Mouse (Mus musculus): ENCODE results near the gene Manbal.
A peak's percentile ranks its signal among the peaks of the same experiment; 100 is the strongest.

Manbal gene

GRCm38 (mm10) chr2:157367184-157367893, at the start of gene Manbal:
Gene Manbal, plus strand, starts transcription at chr2:157367594.
- peak; percentile 98 for DNase-seq

DNA sequence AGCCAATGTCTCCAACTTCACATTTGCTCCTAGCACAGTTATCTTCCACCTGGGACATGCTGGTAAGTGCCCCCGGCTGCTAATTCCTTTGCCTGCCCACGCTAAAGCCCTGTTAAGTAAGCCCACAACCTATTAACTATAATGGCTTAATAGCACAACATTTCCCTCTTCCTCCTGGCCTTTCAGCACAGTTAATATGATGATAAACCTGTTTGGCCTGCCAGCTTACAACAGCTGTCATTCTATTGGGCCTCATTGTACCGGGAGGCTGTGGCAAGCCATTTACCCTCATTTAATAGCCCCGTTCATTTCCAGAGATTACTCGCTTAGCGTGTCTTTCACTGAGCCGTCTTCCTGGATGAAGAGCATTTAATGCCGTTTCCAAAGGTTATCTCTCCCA, 47.3 kb upstream of the Manbal start:
- DNase-seq = no peak

- DNase-seq = no peak
These were observed 46.5 kb upstream of the Manbal start for GRCm38 (mm10) chr2:157320886-157321285.

- no peak for DNase-seq
These were observed 45.2 kb upstream of the Manbal start for GRCm38 (mm10) chr2:157322029-157322766.

DNA sequence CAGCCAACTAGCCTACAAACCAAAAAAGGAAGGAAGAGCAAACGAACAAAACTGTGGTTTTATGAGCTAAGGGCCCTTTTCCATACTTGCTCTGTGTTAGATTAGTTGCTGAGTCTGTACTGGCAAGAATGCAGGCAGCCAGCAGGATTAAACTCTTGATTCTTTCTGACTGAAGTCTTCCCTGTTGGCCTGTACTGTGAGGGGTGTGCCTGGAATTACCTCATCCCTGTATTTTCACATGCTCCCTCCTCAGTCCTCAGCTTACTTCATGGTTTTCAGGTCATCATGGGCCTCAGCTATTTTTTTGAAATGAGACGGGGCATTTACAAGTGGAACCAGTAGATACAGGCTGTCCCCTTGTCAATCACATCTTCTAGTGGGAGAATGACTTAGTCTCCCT, 42.2 kb upstream of the Manbal start:
- no peak for DNase-seq

DNA sequence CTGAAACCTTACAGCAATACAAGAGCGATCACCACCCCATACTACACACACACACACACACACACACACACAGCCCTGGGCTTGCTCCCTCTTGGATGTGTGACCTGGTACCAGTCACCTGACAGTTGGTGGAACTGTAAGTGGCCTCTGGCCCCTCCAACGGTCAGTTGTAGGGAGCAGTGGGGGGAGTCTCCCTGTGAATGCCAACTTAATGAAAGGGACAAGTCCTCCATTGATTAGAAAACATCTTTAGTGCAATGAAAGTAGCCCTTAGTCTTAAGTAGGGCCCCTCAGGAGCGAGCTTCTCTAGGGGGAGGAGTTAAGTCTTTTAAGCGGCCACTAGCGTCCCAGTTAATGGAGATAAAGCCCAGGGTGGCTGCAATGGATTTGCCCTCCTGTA, 39.3 kb upstream of the Manbal start:
- DNase-seq = no peak

DNA sequence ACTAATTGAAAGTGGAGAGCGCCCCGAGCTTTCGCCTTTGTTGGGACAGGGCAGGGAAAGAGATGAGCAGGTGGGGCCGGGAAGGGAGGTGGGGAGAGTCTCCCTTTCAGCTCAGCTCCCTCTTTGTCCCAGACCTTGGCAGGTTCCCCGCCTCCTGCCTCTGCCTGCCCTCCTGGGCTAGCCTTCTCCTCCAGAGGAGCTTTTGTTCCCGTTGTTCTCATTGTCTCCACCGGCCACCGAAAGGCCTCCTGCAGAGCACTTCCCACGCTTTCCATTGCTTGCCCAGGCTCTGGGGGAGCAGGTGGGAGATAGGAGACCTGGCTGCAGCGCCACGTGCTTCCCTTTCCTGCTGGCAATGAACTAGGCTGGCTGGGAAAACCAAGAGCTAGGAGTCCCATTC, 38.8 kb upstream of the Manbal start:
- DNase-seq = no peak

DNA sequence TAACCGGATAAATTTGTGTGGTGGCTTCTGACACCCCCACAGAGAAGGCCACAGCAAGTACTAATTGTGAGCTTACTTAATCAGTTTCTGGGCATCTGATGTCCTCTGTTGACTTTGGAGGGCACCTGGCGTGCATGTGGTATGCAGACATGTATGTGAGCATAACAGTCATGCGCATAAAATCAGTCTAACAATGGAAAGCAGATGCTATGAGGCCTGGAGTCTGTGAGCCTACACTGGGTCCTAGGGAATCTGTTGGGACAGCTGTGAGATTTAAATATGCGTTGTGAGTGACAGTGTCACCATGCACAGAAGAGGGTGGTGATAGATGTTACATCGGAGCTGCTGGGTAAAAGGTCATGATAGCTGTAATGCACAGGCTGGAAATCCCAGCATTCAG, 35.3 kb upstream of the Manbal start:
- DNase-seq = no peak

DNA sequence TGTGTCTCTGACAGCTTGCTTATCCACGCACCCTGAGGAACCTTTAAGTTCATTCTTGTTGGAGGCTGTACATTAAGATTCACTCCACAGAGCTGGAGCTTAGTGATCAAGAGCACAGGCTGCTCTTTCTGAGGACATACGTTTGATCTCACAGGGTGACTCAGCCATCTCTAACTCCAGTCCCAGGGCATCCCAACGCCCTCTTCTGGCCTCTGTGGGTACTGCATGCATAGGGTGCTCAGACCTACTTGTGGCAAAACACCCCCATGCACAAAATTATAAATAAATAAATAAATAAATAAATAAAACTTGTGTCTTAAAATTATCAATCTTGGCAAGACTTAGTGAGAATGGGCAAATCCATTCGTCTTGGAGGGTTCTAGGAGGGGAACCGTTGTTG, 28.7 kb upstream of the Manbal start:
- DNase-seq = peak; percentile 58

GRCm38 (mm10) chr2:157339532-157339931, 27.9 kb upstream of the Manbal start:
- no peak for DNase-seq

DNA sequence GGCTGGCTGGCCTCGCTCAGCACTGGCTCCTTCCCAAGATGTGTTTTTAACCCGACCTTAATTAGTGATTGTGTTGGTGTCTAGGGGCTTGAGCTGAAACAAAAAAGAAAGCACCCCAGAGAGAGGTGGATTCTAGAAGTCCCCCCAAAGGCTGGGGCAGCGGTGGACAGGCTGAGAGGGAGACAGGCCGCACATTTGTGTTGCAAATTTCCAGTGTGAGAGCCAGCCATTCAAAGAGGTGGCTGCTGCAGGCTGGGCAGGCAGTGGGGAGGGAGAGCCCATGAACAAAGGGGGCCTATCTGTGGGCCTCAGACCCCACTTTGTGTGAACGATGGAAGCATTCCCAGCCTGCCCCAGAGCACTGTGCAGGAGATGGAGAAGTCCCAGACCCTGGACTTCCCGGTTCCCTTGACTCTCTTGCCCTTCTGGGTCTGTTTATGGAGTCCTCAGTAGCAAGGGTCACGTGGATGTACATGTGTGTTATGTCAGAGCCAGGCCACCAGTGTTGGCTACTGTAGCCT, 27.1 kb upstream of the Manbal start:
- DNase-seq = no peak

DNA sequence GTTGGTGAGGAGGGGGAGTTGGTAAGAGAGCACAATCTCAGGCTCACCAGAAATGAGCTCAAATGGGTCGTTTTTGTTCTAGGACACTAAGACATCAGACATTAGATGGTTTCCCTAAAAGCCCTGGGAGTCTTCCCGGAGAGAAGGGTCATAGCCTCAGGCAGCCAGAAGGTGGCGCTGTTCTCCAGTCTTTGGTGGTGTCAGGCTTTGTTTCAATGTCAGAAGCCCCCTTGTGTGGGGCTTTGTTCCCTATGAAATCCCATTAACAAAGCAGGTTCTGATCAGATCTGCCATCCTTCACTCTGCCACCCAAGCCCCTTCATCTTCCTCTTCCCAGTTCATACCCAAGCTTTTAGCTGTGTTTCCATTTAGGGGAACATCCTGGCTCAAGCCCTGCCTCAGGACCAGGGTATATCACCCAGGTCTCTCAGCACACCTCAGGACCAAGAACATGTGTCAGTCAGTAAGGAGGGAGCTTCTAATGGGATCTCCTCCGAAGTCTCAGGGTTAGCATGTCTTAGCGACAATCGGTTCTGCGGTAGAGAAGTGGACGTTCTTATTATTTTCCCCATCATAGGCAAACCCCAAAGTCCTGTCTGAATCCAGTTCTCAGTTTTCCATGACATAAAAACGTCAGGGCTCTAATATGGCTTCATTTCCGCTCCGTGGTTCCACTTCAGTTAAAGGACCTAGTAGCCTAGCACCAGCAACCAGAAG, 25.7 kb upstream of the Manbal start:
- peak; percentile 66 for DNase-seq

GRCm38 (mm10) chr2:157342328-157342926, 25.0 kb upstream of the Manbal start:
- no peak for DNase-seq

- no peak for DNase-seq
These were observed 24.1 kb upstream of the Manbal start for GRCm38 (mm10) chr2:157343337-157343736.

DNA sequence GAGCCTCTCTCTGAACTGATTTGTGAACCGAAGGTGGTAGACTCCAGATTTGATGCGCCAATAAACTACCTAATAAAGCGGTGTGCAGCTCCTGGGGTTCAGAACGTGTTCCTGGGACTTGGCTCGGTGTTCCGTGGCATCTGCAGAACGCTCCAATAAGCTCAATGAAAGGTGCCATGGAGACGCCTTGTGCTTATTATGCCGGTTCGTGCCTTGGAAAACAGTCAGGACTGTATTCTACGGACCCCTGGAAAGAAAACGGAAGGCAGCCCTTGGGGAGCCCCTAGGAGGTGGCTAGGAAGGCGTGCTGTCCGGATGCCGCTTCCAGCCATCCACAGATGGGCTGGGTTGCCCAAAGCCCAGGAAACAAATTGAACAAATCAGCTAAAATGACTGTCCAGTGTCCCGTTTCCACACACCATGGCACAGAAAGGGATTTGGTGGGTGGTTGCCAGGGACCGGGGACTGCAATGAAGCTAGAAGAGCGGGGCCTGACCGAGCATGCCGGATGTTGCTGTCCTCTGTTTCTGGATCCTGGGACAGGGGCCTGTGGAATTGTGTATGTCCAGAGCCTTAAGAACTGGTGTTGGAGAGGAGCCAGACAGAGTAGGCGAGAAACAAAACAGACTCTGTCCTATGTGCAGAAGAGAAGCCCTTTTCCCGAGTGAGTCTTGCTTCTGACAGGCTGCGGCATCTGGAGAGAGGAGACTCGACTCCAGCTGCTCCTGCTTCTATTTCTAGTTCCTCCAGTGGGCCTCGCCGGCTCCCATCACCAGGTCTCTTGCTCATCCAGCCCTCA, 19.8 kb upstream of the Manbal start, which contains the start of gene Ghrh:
TSS of gene Ghrh (minus strand) at position 146 of the 799 bp plus-strand sequence.
- DNase-seq = no peak

DNA sequence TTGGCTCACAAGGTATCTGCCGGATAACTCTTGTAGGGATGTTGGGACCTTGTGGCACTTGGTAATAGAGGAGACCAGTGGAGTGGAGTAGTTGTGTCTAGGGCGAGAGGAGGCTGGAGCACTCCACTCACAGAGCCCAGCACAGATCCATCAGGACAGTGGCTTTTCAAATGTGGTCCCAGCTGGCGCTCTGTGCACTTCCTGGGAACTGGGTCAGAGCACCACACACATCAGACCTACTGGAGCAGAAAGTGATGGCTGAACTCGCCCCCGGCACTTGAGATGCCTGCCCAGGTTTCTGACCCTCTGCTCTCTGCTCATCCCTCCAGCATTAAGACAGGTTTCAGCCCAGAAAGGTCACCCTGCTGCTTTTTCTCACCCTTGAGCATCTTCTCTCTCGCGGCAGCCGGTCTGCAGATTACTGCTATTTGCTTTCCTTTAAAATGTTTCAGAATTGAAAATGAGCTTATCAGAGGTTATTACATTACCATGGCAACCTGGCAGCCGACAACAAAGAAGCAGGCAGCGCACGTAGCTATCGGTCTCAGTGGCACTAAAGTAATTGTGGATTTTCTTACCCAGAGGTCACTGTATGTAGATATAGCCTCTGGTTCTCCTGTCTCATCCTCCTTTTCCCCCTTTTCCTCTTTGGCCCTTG, 18.1 kb upstream of the Manbal start:
- DNase-seq = no peak

DNA sequence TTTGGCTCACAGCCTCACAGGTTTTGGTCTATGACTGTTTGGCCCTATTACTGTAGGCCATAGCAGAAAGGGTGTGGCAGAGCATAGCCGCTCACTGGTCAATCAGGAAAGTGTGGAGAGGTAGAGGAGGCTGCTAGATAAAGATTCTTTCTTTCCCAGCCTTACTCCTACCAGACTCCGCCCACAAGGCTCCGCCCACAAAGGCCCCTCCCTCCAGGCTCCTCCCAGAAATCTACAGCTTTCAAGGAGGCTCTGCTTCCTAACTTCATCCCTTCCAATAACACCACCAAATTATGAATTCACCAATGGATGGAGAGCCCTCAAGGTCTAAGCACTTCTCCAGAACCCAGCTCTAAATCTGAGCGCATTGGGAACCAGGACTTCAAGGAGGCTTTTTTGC, 14.2 kb upstream of the Manbal start:
- no peak for DNase-seq

DNA sequence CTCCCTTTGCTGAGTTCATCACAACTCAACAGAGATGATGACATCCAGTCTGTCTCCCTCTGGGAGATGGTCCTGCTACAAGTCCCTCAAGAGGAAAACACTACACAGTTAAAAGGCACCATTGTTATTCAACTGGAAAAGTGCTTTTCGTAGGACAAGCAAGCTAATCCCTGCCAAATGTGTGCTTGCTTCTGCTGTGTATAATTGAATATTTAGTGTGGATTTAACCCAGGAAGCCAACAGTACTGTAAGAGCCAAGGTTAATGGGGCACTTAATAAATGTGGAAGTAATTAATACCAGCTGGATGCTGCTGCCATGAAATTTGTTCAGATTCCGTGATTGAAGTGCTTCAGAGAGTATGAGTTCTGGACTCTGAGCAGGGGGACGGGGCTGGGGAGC, 13.3 kb upstream of the Manbal start:
- DNase-seq = no peak

GRCm38 (mm10) chr2:157360028-157360427, 7.4 kb upstream of the Manbal start:
- DNase-seq = no peak

DNA sequence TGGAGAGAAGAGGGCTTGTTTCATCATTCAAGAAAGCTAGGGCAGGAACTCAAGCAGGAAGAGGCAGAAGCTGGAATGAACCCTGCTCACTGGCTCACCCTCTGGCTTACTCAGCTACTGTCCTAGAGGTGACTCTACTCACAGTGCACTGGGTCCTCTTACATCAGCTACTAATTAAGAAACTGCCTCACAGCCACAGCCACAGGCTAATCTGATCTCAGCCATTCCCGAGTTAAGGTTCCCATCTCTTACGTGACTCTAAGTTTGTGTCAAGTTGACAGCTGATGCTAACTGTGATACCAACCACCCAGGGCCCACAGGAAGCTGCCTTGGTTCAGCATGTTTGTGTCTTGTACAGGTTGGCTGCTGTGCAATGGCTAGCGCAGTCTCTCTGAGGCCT, 4.4 kb upstream of the Manbal start:
- no peak for DNase-seq

- no peak for DNase-seq
These were observed 632 bp upstream of the Manbal start for GRCm38 (mm10) chr2:157366762-157367161.

DNA sequence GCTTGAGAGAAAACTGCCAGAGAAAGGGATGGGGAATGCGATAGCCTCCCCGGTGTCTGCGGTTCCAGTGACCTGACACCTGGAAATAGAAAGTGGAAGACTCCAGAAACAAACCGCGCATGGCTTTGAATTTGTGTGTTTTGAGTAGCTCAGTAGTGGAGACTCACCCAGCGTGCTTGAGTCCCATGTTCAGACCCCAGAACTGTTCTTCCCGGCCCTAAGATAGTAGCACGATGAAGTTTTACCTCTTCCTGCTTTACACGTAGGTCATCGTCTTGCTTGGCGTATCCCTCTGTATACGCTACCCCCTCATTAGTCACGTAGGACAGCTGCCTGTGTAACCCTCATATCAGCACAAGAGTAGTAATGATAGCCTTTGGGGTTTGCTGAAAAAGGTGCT, 597 bp downstream of the Manbal start:
- DNase-seq = no peak
